Mouse (Mus musculus): ENCODE data around the gene Hmbs.
"Not testable (repeated sequence)": the region's sequence is repeated elsewhere in the genome, so short reads cannot be mapped to it uniquely, and the experiment has no call there.

The Hmbs gene

DNA sequence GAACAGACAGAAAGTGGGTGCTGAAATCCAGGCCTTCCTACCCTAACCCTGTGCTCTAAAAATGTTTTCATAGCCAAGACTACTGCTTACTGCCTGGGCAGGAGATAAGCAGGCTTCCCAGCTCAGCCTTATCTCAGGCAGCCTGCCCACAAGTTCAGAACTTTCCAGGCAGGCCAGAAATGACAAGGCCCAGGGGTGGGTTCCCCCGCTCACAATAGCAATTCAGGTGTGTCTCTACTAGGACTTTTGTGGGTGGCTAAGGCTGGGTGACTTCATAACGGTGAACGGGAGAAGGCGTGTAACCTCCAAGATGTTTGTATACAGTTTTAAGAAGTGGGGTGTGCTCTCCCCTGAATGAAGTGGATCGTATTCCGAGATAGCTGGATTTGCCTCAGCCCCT lies 738 bp downstream of the Hmbs start:
- DNase-seq: no peak

DNA sequence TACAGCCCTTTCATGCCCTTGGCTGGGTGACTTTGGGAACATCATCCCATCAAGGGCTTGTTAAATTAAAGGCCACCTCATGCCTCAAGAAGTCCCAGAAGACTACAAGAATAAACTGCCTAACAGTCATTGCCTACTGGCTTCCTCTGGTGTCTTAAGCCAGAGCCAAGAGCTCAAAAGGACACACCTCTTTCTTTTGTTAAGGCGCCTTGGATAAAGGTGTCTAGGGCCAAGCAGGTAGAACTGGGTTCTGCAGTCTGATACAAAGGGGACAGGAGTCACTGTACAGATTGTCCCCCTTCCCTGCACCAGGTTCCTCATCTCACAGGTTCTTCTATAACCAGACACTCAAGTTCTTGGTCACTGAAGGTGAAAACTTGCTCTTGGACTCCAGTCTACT lies 1.4 kb downstream of the Hmbs start:
- no peak for DNase-seq

GRCm38 (mm10) chr9:44342173-44342572 lies 1.9 kb downstream of the Hmbs start:
- no peak for DNase-seq

DNA sequence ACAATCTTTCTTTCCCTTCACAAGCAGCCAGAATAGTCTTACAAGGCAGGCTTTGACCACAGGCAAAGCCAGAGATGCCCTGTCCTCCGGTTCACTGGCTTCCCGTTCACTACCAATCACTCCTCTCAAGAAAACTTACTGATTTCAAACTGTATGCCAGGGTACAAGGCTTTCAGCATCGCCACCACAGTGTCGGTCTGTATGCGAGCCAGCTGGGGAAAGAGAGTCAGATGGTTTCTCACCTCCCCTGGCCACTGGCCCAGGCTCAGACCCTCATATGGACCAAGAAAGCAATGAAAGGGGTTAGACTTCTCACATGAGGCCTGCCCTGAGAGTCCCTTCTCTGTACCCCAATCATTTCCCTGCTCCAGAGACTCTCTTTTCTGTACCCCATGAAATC lies 2.5 kb downstream of the Hmbs start:
- DNase-seq: no peak

DNA sequence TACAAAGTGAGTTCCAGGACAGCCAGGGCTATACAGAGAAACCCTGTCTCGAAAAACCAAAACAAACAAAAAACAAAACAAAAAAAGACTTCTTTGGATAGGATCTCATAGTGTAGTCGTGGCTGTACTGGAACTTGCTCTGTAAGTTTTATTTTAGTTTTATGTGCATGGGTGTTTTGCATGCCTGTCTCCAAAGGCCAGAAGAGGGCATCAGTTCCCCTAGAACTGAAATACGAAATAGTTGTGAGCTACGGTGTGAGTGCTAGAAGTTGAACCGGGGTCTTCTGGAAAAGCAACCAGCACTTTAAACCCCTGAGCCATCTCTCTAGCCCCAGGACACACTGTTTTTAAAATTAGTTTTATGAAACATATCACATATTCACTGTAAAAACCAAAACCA lies 5.5 kb downstream of the Hmbs start:
- no peak for DNase-seq

DNA sequence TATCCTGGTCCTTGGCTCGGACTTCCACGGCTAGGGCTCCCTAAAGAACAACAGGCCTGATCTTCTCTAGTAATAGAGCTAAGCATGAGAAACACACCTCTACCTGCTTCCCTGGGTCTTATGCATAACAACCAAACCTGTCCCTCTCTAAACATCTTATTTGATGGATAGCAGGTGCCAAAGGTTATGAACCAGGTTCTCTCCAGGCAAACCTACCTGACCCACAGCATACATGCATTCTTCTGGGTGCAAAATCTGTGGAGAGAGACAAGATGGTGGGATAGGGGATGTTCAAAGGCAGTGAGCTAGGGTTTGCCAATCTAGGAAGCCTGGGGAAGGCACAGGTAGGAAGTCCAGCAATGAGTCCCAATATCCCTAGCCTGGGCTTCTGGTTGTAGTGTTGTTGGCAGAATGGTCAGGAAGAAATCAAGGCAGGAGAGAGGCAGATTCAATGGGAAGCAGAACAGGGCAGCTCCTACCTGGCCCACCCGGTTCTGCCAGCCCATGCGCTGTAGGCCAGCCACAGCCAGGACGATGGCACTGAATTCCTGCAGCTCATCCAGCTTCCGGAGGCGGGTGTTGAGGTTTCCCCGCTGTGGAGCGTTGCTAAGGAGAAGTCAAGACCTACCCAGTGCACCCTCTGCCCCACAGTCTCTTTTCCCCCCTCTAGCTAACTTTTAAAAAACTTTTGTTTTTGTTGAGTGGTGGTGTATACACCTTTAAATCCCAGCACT lies 6.4 kb downstream of the Hmbs start:
- DNase-seq: peak; percentile 32

- no peak for DNase-seq
Observed at GRCm38 (mm10) chr9:44336964-44337363, 7.1 kb downstream of the Hmbs start.

DNA sequence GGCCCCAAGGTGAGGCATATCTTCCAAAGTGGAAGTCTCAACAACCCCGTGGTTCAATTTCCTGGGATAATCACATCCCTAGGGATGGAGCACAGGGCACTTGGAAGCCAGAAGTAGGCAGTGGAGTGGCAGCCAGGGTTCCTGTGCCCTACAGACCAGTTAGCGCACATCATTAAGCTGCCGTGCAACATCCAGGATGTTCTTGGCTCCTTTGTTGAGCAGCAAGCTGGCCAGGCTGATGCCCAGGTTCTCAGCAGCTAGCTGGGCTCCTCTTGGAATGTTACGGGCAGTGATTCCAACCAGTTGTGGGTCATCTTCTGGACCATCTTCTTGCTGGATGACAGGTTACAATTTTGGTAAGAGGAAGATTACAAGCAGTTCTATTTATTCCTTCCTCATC lies 7.5 kb downstream of the Hmbs start:
- not testable (repeated sequence) for DNase-seq

DNA sequence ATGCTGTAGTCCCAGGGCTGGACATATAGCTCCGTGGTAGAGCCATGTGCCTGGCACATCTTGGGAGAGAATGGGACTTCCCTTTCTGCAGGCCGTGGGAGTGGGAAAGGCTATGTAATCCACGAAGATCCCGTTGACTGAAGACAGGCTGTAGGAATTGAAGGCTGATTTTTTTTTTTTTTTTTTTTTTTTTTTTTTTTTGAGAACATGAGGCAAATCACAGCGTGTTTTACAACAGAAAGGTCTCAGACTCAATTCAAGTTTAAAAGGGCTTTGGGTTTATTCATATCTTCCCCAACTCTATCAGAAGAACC lies 8.0 kb downstream of the Hmbs start:
- no peak for DNase-seq

DNA sequence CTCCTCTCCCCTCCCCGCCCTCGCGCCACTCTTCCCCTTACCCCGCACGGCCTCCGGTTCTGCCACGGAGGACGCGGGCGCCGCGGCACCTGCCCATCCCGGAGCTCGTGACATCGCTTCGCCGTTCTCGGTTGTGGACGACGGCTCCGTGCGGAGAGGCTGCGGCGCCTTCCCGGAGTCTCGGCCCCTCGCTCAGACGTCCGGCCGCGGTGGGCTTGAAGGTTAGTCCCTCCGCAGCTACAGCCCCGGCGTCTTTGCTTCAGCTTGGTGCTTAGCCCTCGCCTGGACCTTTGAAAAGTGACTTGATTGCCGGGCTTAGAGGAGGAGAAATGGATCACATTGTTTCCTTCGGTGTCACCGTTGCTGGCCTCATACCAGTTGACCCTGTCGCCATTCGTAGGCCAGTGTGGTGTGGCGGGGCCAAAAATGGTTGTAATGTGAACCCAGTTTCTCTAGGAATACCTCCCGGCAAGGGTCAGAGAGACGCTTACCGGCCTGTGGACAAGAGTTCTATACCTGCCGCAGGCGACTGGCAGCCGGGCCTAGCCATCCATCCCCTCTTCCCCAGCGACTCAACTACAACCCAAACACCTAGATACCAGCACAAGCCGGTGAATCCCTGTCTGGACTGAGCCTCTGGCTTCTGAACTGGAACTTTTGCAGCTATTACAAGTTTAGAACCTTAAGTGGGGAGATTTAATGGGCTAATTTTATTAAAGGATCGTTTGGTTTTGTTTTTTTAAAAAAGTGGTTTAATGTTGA lies 8.5 kb downstream of the Hmbs start:
- DNase-seq: peak; percentile 62

GRCm38 (mm10) chr9:44334396-44335330 lies 9.4 kb downstream of the Hmbs start, which contains the start of gene H2afx:
TSS of gene H2afx (plus strand) at chr9:44334694.
- peak; percentile 99 for DNase-seq

DNA sequence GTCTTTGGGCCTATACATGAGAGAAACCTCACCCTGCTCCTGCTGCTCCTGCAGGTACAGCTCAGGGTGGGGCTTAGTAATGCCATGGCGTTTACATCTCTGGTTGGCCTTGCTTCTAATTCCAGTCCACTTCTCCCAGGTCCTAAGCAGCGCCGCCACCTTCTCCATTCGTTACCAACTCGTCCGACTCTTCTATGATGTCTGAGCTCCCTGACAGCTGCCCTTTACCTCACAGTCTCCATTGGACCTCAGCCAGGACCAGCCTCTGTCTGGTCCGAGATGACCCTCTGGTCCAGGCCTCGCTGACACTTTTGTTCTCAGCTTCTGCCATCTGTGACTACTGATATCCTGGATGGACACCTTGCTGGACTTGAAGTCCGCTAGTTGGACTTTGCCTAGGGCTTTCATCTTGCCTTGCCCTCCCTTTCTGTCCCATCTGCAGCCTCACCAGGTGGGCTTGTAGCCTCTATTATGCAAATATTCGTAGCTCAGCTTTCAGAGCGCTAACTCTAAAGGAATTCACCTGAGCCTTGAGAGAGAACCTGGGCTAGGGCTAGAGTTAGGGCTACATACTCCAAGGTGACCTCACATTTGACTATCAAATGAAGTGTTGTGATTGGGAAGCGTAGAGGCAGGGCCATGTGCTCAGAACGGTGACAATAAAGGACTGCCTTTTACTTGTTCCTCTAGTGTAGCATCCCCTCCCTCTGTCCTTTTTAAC lies 10.9 kb downstream of the Hmbs start:
- DNase-seq: no peak

GRCm38 (mm10) chr9:44330736-44331135 lies 13.3 kb downstream of the Hmbs start:
- DNase-seq: no peak

GRCm38 (mm10) chr9:44327926-44328325 lies 16.1 kb downstream of the Hmbs start:
- DNase-seq: no peak

- peak; percentile 60 for DNase-seq
Observed at GRCm38 (mm10) chr9:44327064-44327711, 16.8 kb downstream of the Hmbs start.

GRCm38 (mm10) chr9:44326371-44327063 lies 17.5 kb downstream of the Hmbs start:
- DNase-seq: peak; percentile 91

GRCm38 (mm10) chr9:44325768-44326370 lies 18.2 kb downstream of the Hmbs start, which contains the start of gene Dpagt1:
TSS of gene Dpagt1 (plus strand) at chr9:44326019.
- no peak for DNase-seq

DNA sequence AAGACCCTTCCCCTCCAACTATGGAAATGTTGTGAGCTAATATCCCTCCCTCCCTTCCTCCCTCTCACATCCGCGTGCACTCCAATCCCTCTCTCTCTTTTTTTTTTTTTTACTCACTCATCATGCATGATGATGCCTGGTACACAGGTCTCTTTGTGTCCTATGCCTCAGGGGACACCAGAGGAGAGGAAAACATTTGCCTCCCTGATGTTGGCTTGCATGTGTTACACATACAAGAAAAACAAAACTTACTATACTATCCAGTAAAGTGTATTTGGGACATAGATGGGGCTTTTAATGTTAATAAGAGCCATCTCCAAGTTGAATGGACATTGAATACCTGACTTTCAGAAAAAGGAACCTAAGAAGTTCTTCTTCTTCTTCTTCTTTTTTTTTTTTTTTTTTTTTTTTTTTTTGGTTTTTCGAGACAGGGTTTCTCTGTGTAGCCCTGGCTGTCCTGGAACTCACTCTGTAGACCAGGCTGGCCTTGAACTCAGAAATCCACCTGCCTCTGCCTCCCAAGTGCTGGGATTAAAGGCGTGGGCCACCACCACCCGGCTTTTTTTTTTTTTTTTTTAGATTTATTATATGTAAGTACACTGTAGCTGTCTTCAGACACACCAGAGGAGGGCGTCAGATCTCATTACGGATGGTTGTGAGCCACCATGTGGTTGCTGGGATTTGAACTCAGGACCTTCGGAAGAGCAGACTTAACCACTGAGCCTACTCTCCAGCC lies 18.8 kb downstream of the Hmbs start:
- not testable (repeated sequence) for DNase-seq

GRCm38 (mm10) chr9:44324147-44324546 lies 19.9 kb downstream of the Hmbs start:
- DNase-seq: no peak

- not testable (repeated sequence) for DNase-seq
Observed at GRCm38 (mm10) chr9:44323656-44324055, 20.4 kb downstream of the Hmbs start.
